Mouse (Mus musculus) cerebellum, postnatal 14 days (tissue): ENCODE data around the gene Rnf183.

Experiments used
- DNase-seq, 2 experiments: peaks; one replicate each; pipeline ENCODE4 v3.0.0; 2021; ENCODE audit warnings: mixed read lengths in 2 of 2

The Rnf183 gene

DNA sequence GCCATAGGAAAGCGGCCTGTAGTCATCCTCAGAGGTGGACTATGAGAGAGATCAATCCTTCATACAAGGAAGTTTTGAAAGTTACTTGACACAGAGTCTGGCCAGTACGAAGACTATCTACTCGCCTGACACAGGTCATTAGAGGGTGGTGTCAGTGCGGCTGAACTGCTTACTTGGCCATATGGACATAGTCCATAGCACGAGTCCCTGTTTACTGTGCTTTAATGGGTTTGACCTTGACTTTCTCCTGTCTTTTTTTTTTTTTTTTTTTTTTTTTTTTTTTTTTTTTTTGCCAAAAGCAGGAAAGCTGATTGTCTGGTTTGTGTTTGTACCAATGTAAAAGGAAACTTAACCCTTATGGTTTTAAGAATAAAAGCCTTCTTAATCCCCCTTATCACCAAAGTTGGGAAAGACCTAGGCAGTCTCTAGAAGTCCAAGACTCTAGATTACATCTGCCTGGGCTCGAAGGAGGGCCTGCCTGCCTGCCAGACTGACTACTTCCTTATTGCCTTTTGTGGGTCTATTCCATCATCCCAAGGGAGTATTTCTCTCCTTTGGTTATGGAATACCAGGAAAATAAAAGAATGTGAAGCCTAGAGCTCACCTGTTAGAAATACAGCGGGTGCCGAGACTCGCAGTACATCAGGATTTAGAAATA lies 55.2 kb downstream of the Rnf183 start:
- DNase-seq = no peak
